Mouse (Mus musculus): ENCODE results near the gene Pkp4. TPM values are rescaled to one million over a fixed set of nuclear protein-coding genes. Genes with fewer than 3 reads are reported as not detected.
"Not testable (repeated sequence)": the region's sequence is repeated elsewhere in the genome, so short reads cannot be mapped to it uniquely, and the experiment has no call there.

Gene Pkp4
- total RNA-seq, 4 experiments from 2014 or later: 223 to 274 (median 244) TPM

- DNase-seq (ENCODE audit: low spot score in 2 of 2): no peak
Observed at GRCm38 (mm10) chr2:59338926-59339325, 178.3 kb downstream of the Pkp4 start.

GRCm38 (mm10) chr2:59339776-59340539 lies 179.3 kb downstream of the Pkp4 start:
- DNase-seq (ENCODE audit: low spot score in 2 of 2): no peak

GRCm38 (mm10) chr2:59340878-59341277 lies 180.2 kb downstream of the Pkp4 start:
- DNase-seq (ENCODE audit: low spot score in 2 of 2): no peak

- DNase-seq (ENCODE audit: low spot score in 2 of 2): no peak
Observed at GRCm38 (mm10) chr2:59342591-59343210, 182.1 kb downstream of the Pkp4 start.

GRCm38 (mm10) chr2:59343834-59344233 lies 183.2 kb downstream of the Pkp4 start:
- DNase-seq (ENCODE audit: low spot score in 2 of 2): no peak

- no peak for DNase-seq (ENCODE audit: low spot score in 2 of 2)
Observed at GRCm38 (mm10) chr2:59344699-59345098, 184.0 kb downstream of the Pkp4 start.

- no peak for DNase-seq (ENCODE audit: low spot score in 2 of 2)
Observed at GRCm38 (mm10) chr2:59345141-59345839, 184.6 kb downstream of the Pkp4 start.

GRCm38 (mm10) chr2:59346443-59346842 lies 185.8 kb downstream of the Pkp4 start:
- no peak for DNase-seq (ENCODE audit: low spot score in 2 of 2)

- DNase-seq (ENCODE audit: low spot score in 2 of 2): no peak
Observed at GRCm38 (mm10) chr2:59348585-59348984, 187.9 kb downstream of the Pkp4 start.

GRCm38 (mm10) chr2:59350094-59350493 lies 189.4 kb downstream of the Pkp4 start:
- DNase-seq (ENCODE audit: low spot score in 2 of 2): no peak

GRCm38 (mm10) chr2:59351303-59352099 lies 190.9 kb downstream of the Pkp4 start:
- DNase-seq (ENCODE audit: low spot score in 2 of 2): no peak

- DNase-seq (ENCODE audit: low spot score in 2 of 2): no peak
Observed at GRCm38 (mm10) chr2:59353821-59354220, 193.2 kb downstream of the Pkp4 start.

GRCm38 (mm10) chr2:59355531-59356289 lies 195.1 kb downstream of the Pkp4 start:
- DNase-seq (ENCODE audit: low spot score in 2 of 2): no peak

- DNase-seq (ENCODE audit: low spot score in 2 of 2): no peak
Observed at GRCm38 (mm10) chr2:59359760-59360342, 199.2 kb downstream of the Pkp4 start.

- DNase-seq (ENCODE audit: low spot score in 2 of 2): no peak
Observed at GRCm38 (mm10) chr2:59361350-59361780, 200.7 kb downstream of the Pkp4 start.

GRCm38 (mm10) chr2:59364156-59364842 lies 203.6 kb downstream of the Pkp4 start:
- no peak for DNase-seq (ENCODE audit: low spot score in 2 of 2)

- no peak for DNase-seq (ENCODE audit: low spot score in 2 of 2)
Observed at GRCm38 (mm10) chr2:59367191-59367590, 206.5 kb downstream of the Pkp4 start.

- no peak for DNase-seq (ENCODE audit: low spot score in 2 of 2)
Observed at GRCm38 (mm10) chr2:59373113-59373512, 212.5 kb downstream of the Pkp4 start.

GRCm38 (mm10) chr2:59378096-59378495 lies 217.4 kb downstream of the Pkp4 start:
- DNase-seq (ENCODE audit: low spot score in 2 of 2): no peak

GRCm38 (mm10) chr2:59378861-59379260 lies 218.2 kb downstream of the Pkp4 start:
- not testable (repeated sequence) for DNase-seq (ENCODE audit: low spot score in 2 of 2)

All from left cerebral cortex, adult 8-10 months (tissue).